Mouse (Mus musculus): ENCODE results near the gene Secisbp2.

GRCm38 (mm10) chr13:51659573-51659972 is 8.1 kb downstream of the Secisbp2 start:
- TF ChIP-seq MAFK (IDR thresholded peaks at IDR 0.05; ENCODE audit: insufficient read depth, low read depth, low read length): no peak
- no peak for TF ChIP-seq ZC3H11A (IDR thresholded peaks at IDR 0.05; ENCODE audit: borderline replicate concordance, low read depth, low read length)
- TF ChIP-seq ZNF384 (IDR thresholded peaks at IDR 0.05; ENCODE audit: low read depth, low read length): no peak
- TF ChIP-seq HCFC1 (IDR thresholded peaks at IDR 0.05; ENCODE audit: borderline replicate concordance, insufficient read depth, low read length): no peak
- no peak for TF ChIP-seq CHD2 (IDR thresholded peaks at IDR 0.05; ENCODE audit: low read depth, low read length)

Data from ES-E14 (cell line).